In genomic region chr11:116738411-116738810, GRCm38 (mm10) we compare ENCODE assay signal across 14 mouse cellular contexts. TPM values are rescaled to one million over a fixed set of nuclear protein-coding genes. Genes with fewer than 3 reads are reported as not detected.
DNase-seq lines count a peak whose midpoint lies in the region; ATAC-seq and TF ChIP-seq lines count a peak whose summit lies in the region.
"Had no signal": no experiment of that assay in that cellular context is flagged by ENCODE, and none has a peak within 500 bp of the region (broad histone marks: within the 10 kb centered on the region; RNA-seq: fewer than 3 reads in every experiment).

No protein-coding gene starts in this region.

- no peak for TF ChIP-seq POLR2A in testis, adult 2 months (IDR thresholded peaks at IDR 0.05; ENCODE audit: control insufficient read depth, low read depth, low read length)
- no peak for TF ChIP-seq POLR2A in bone marrow macrophage, adult 2 months (IDR thresholded peaks at IDR 0.05; ENCODE audit: borderline replicate concordance, low read depth, low read length)

- H3K9ac ChIP-seq in hindbrain, embryonic 11.5 days (ENCODE audit: low read depth, low read length): no peak overlapping the region
- H3K9ac ChIP-seq in hindbrain, embryonic 16.5 days (ENCODE audit: low read depth, low read length): no peak overlapping the region
- no peak overlapping the region for H3K9ac ChIP-seq in stomach, postnatal 0 days (ENCODE audit: low read length)
- H3K9ac ChIP-seq in intestine, embryonic 16.5 days (ENCODE audit: low read depth, low read length): no peak overlapping the region
- H3K9ac ChIP-seq: forebrain, embryonic 13.5 days had no signal

- H3K36me3 ChIP-seq in hindbrain, embryonic 11.5 days (ENCODE audit: control insufficient read depth, insufficient read depth, low read length): no peaks in the 10 kb centered on the region
- no peaks in the 10 kb centered on the region for H3K36me3 ChIP-seq in hindbrain, embryonic 16.5 days (ENCODE audit: control insufficient read depth, insufficient read depth, low read length)
- no peaks in the 10 kb centered on the region for H3K36me3 ChIP-seq in testis, adult 2 months (ENCODE audit: control insufficient read depth, insufficient read depth, low read length)
- H3K36me3 ChIP-seq in stomach, postnatal 0 days (ENCODE audit: control insufficient read depth, insufficient read depth, low read length): no peaks in the 10 kb centered on the region
- H3K36me3 ChIP-seq in intestine, embryonic 16.5 days (ENCODE audit: control insufficient read depth, insufficient read depth, low read length): no peaks in the 10 kb centered on the region

- no peak overlapping the region for H3K4me3 ChIP-seq in hindbrain, embryonic 11.5 days (ENCODE audit: low read depth, low read length)
- H3K4me3 ChIP-seq in hindbrain, embryonic 16.5 days (ENCODE audit: low read length): no peak overlapping the region
- H3K4me3 ChIP-seq in testis, adult 2 months (ENCODE audit: control insufficient read depth, low read depth, low read length): no peak overlapping the region
- no peak overlapping the region for H3K4me3 ChIP-seq in bone marrow macrophage, adult 2 months (ENCODE audit: insufficient read depth, low read length)
- no peak overlapping the region for H3K4me3 ChIP-seq in stomach, postnatal 0 days (ENCODE audit: low read depth, low read length)
- no peak overlapping the region for H3K4me3 ChIP-seq in intestine, embryonic 16.5 days (ENCODE audit: low read length)
- H3K4me3 ChIP-seq: forebrain, embryonic 13.5 days; megakaryocyte, embryonic 14.5 days had no signal

- TF ChIP-seq CTCF in testis, adult 2 months (IDR thresholded peaks at IDR 0.05; ENCODE audit: control insufficient read depth, insufficient read depth, insufficient replicate concordance, low read depth, low read length): peak; percentile 80
- TF ChIP-seq CTCF in bone marrow macrophage, adult 2 months (IDR thresholded peaks at IDR 0.05; ENCODE audit: low read depth, low read length): peak; percentile 42
- TF ChIP-seq CTCF in stomach, postnatal 0 days (IDR thresholded peaks at IDR 0.05; ENCODE audit: low read depth): peak; percentile 70

- TF ChIP-seq EP300 in stomach, postnatal 0 days (optimal IDR thresholded peaks at IDR 0.05): no peak

- H3K4me2 ChIP-seq in hindbrain, embryonic 11.5 days (replicated peaks; ENCODE audit: low read depth, low read length): no peak overlapping the region
- H3K4me2 ChIP-seq in hindbrain, embryonic 16.5 days (ENCODE audit: low read length): no peak overlapping the region
- H3K4me2 ChIP-seq in stomach, postnatal 0 days (replicated peaks; ENCODE audit: low read depth): no peak overlapping the region
- H3K4me2 ChIP-seq in intestine, embryonic 16.5 days (ENCODE audit: low read depth, low read length): no peak overlapping the region
- H3K4me2 ChIP-seq: forebrain, embryonic 13.5 days had no signal

- WGBS in hindbrain, embryonic 11.5 days: 44% methylated on average over 11 of the region's 11 CpGs
- WGBS in hindbrain, embryonic 16.5 days: 49% methylated on average over 11 of the region's 11 CpGs
- 46% methylated on average over 11 of the region's 11 CpGs for WGBS in stomach, postnatal 0 days
- whole genome bisulfite sequencing in intestine, embryonic 16.5 days: 47% methylated on average over 11 of the region's 11 CpGs

- H3K4me1 ChIP-seq in hindbrain, embryonic 11.5 days (replicated peaks; ENCODE audit: control insufficient read depth, insufficient read depth, low read length): no peaks in the 10 kb centered on the region
- H3K4me1 ChIP-seq in hindbrain, embryonic 16.5 days (ENCODE audit: control insufficient read depth, insufficient read depth, low read depth, low read length): no peaks in the 10 kb centered on the region
- H3K4me1 ChIP-seq in testis, adult 2 months (ENCODE audit: control insufficient read depth, insufficient read depth, low read length): no peaks in the 10 kb centered on the region
- H3K4me1 ChIP-seq in bone marrow macrophage, adult 2 months (ENCODE audit: control insufficient read depth, insufficient read depth, low read length): no peaks in the 10 kb centered on the region
- no peaks in the 10 kb centered on the region for H3K4me1 ChIP-seq in stomach, postnatal 0 days (replicated peaks; ENCODE audit: control insufficient read depth, insufficient read depth)
- no peaks in the 10 kb centered on the region for H3K4me1 ChIP-seq in intestine, embryonic 16.5 days (ENCODE audit: control insufficient read depth, insufficient read depth, low read length)
- H3K4me1 ChIP-seq: forebrain, embryonic 13.5 days; megakaryocyte, embryonic 14.5 days had no signal

- H3K9me3 ChIP-seq in hindbrain, embryonic 11.5 days (ENCODE audit: control insufficient read depth, low read length): no peaks in the 10 kb centered on the region
- H3K9me3 ChIP-seq in hindbrain, embryonic 16.5 days (ENCODE audit: control insufficient read depth, low read length): no peaks in the 10 kb centered on the region
- no peaks in the 10 kb centered on the region for H3K9me3 ChIP-seq in stomach, postnatal 0 days (ENCODE audit: control insufficient read depth, low read length)
- H3K9me3 ChIP-seq in intestine, embryonic 16.5 days (ENCODE audit: control insufficient read depth, low read length): 0 out of 2 replicates have a peak, but pooled peaks cover 5% of the 10 kb centered on the region
- H3K9me3 ChIP-seq: forebrain, embryonic 13.5 days had no signal

- no peak overlapping the region for H3K27ac ChIP-seq in hindbrain, embryonic 11.5 days (ENCODE audit: low read depth, low read length)
- H3K27ac ChIP-seq in hindbrain, embryonic 16.5 days (ENCODE audit: low read depth, low read length): no peak overlapping the region
- no peak overlapping the region for H3K27ac ChIP-seq in testis, adult 2 months (ENCODE audit: control insufficient read depth, insufficient read depth, low read depth, low read length)
- H3K27ac ChIP-seq in bone marrow macrophage, adult 2 months (ENCODE audit: insufficient read depth, low read depth, low read length): no peak overlapping the region
- no peak overlapping the region for H3K27ac ChIP-seq in stomach, postnatal 0 days (replicated peaks)
- no peak overlapping the region for H3K27ac ChIP-seq in intestine, embryonic 16.5 days (ENCODE audit: low read length)
- H3K27ac ChIP-seq: forebrain, embryonic 13.5 days had no signal

- no peaks in the 10 kb centered on the region for H3K27me3 ChIP-seq in hindbrain, embryonic 11.5 days (ENCODE audit: control insufficient read depth, insufficient read depth, low read length)
- H3K27me3 ChIP-seq in hindbrain, embryonic 16.5 days (replicated peaks; ENCODE audit: control insufficient read depth, insufficient read depth, low read length): no peaks in the 10 kb centered on the region
- H3K27me3 ChIP-seq in testis, adult 2 months (ENCODE audit: control insufficient read depth, insufficient read depth, low read length): no peaks in the 10 kb centered on the region
- H3K27me3 ChIP-seq in stomach, postnatal 0 days (ENCODE audit: control insufficient read depth, insufficient read depth, low read length): no peaks in the 10 kb centered on the region
- H3K27me3 ChIP-seq in intestine, embryonic 16.5 days (replicated peaks; ENCODE audit: control insufficient read depth, insufficient read depth, low read length): no peaks in the 10 kb centered on the region
- H3K27me3 ChIP-seq: forebrain, embryonic 13.5 days; megakaryocyte, embryonic 14.5 days had no signal

- no peak for ATAC-seq in hindbrain, embryonic 11.5 days (ENCODE audit: low FRiP score)
- ATAC-seq in hindbrain, embryonic 16.5 days: no peak
- ATAC-seq in stomach, postnatal 0 days (ENCODE audit: low FRiP score, low TSS enrichment): no peak
- no peak for ATAC-seq in granulocyte monocyte progenitor cell, adult 5-6 weeks (replicated peaks; ENCODE audit: poor library complexity, severe bottlenecking)
- ATAC-seq in intestine, embryonic 16.5 days: no peak
- ATAC-seq: activated CD4-positive, CD25-positive, alpha-beta regulatory T cell, adult 4 months; forebrain, embryonic 13.5 days had no signal

- DNase-seq in hindbrain, embryonic 11.5 days (ENCODE audit: low spot score): peak; percentile 17
- DNase-seq in testis, postnatal 10 days (ENCODE audit: low spot score): no peak
- peak; percentile 40 for DNase-seq in stomach, postnatal 0 days (ENCODE audit: low spot score)
- DNase-seq: cerebellum, postnatal 25 days had no signal

RNA-seq across cellular contexts. Expression of gene St6galnac1, which starts 36.9 kb away (rescaled TPM):
- not detected in 2 replicates for polyA plus RNA-seq in hindbrain, embryonic 11.5 days (2014; fragmentation: Nextera tagmentation; extraction: Ambion mirVana)
- polyA plus RNA-seq in hindbrain, embryonic 16.5 days (2015; fragmentation: Nextera tagmentation; extraction: Ambion mirVana): not detected in 2 replicates
- polyA plus RNA-seq in testis, adult 2 months (2012; rRNA removed): 0.09 and 0.43 TPM in 2 replicates
- not detected in 2 replicates for polyA plus RNA-seq in bone marrow macrophage, adult 2 months (2012; ENCODE audit: insufficient read depth, insufficient read length, missing spikeins)
- polyA plus RNA-seq in stomach, postnatal 0 days (2015; fragmentation: Nextera tagmentation; extraction: Ambion mirVana): not detected in 2 replicates
- not detected in 2 replicates for total RNA-seq in granulocyte monocyte progenitor cell, adult 5-6 weeks (2014; fragmentation: Nextera tagmentation)
- not detected in 2 replicates for total RNA-seq in granulocyte monocyte progenitor cell, adult 5-6 weeks (2017)
- 0.07 TPM in 1 of 2 replicates, not detected in the other for polyA plus RNA-seq in intestine, embryonic 16.5 days (2015; fragmentation: Nextera tagmentation; extraction: Ambion mirVana)
- total RNA-seq: heart, postnatal 36 days; left cerebral cortex, adult 8-10 months had no signal
- polyA plus RNA-seq: forebrain, embryonic 13.5 days had no signal
